Mouse (Mus musculus): Measurements from ENCODE around the gene Gstcd.

DNA sequence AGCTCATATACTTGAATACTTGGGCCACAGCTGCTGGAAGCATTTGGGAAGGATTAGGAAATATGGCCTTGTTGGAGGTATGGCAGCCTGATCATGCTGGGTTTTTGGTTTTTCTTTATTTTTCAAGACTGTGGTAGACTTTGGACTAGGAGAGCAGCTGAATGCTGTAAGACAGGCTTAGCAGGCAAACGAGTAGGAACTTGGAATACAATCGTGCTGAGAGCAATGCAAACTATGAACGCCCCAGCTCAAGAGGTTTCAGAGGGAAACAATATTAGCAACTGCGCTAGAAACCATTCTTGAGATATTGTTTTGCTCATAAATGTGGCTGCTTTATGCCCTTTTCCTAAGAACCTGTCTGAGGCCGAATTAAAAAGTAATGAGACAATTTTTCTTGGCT lies 9.1 kb downstream of the Gstcd start:
- no peak for TF ChIP-seq CTCF (IDR thresholded peaks at IDR 0.05; ENCODE audit: extremely low read depth, insufficient read length, insufficient replicate concordance, low read depth, low read length)
- TF ChIP-seq POLR2A (IDR thresholded peaks at IDR 0.05; ENCODE audit: low read depth, low read length) = no peak

Data from small intestine, adult 2 months (tissue).